Mouse (Mus musculus): Measurements from ENCODE around the gene Atp8a2.

Gene Atp8a2

DNA sequence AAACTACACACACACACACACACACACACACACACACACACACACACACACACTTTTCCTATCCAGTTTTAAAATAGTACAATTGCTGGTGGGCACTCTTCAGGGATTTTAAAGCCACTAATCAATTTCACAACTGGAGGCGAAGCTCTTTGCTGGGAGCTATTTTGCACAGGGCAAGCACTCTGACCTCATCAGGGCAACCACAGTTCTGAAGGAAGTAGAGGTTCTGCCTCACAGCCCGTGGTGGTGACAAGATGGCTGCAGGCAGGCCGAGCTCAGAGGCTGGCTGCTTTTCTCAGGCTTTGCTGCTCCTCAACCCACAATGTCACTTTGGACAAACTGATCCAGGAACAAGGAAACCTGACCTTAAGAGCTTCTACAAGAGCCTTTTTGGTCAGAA, 590.0 kb downstream of the Atp8a2 start:
- DNase-seq (ENCODE audit: low spot score in 2 of 2) = no peak

DNA sequence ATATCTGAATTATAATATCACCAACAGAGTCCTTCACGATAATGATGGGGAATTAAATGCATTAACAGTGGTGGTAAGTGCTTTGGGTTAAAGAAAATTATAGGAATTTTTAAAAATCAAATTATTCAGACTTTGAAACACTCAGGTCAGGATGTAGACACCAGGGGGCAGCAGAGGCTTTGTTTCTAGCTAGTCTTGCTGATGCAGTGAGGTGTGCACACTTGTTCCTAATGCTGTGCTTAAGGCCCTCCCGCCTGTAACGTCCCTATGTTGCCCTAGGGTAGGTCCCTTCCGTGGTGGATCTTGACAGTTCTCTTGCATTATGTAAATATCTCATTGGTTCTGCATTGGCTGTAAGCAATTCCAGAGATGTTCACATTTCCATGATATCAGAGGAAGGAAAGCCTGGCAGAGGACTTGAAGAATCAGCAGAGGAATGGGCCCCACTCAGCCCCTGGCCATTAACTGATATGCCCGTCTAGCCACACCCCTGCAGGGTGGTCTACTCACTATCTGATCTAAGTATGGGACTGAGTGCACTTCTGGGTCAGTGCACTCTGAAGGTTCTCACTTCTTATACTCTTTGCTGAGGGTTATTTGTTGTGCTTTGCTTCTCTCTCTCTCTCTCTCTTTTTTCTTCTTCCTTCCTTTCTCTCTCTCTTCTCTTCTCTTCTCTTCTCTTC, 591.2 kb downstream of the Atp8a2 start:
- DNase-seq (ENCODE audit: low spot score in 2 of 2) = peak; percentile 23 to 66

DNA sequence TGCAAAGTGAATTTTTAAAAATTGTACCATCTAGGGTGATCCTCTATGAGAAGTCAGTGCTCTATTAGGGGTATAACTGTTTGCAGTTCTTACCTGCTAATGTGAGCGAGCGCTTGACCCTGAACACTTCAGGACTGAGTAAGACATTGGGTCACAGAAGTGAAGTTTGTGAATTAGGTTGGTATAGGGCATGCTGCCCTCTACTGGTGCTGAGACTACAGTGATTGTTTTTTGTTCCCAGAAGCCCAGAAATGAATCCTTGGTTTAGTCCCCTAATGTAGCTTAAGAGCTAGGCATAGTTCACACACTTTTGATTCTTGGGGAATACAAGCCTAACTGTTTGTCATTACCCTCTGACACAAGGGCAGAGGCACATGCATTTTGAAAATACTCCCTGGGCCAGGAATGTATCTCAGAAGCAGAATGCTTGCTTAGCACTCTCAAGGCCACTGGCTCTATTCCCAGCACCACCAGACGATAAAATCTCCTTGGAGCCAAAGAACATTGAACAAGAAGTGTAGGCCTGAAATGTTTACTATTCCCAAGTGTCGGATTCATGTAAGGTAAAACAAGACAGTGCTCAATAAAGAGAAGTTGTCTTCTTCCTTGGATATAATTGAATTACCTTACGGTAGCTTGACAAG, 592.9 kb downstream of the Atp8a2 start:
- DNase-seq (ENCODE audit: low spot score in 2 of 2) = no peak

DNA sequence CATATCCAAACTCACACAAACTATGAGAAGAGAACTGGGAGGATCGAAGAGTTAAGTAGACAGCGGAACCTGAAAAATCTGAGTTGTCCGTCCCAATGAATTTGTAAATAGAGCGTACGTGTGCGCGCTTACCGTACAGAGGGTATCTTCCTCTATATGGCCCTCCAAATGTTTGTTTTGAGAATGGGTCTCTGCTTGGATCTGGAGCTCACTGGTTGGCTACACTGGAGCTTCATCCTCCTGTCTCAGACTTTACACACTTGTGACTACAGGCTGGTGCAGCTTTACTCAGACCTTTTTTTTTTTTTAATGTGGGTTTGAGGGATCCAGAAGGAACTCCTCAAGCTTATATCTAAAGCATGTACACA, 598.7 kb downstream of the Atp8a2 start:
- no peak for DNase-seq (ENCODE audit: low spot score in 2 of 2)

DNA sequence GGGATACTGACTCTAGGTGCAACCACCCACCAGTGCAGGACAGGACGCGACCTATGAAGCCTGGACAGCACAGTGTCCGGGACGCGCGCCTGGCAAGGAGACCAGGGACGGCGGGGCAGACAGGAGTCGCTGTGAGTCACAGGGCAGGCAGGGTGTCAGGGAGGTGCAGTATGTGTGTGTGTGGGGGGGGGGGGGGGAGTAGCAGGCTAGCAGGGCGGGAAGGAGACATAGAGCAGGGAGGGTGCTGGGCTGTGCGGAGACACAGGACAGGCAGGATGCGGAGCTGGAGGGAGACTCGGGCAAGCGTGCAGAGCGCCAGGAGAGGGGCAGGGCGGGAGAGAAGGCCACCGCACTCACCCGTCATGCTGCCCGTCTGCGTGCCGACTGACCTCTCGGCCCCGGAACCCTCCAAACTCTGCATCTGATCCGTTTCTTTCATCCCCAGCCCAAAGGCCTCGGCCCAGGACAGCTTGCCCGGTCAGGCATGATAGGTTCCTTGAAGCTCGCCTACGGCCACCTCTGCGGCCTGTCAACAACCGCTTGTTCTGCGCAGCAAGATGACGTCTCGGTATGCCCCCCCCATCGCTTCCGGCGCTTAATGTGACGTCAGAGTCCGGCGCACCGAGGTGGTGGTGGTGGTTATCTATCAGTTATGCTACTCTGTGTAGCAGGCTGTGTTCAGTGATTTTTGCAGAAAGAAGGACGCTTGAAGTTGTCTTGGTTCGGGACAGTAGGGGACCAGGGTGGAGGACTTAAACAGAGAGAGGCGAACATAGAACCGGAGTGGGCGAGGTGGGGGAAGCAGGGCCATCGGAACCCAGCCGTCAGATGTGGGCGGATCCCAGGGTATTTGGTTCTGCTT, 599.4 kb downstream of the Atp8a2 start, which contains the start of gene Cdadc1:
Gene Cdadc1 (minus strand): TSS at position 562 of the 862 bp plus-strand sequence.
- DNase-seq (ENCODE audit: low spot score in 2 of 2) = peak; percentile 92 to 99

DNA sequence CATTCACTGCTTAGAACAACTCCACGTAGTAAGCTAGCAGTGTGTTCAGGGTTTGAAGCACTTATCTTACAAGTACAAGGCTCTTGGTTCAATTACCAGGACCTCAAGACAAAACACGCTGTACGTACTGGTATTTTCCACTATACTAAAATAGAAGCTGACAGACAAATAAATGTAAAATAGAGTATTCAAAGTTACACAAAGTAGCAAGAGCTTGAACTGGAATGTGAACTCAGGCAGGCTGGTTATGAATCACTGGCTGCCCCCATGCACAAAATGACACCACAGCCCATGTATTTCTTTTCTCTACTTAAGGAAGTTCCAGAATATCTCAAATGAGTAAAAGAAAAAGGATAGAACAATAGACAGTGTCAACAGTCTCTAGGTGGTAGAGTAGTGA, 602.0 kb downstream of the Atp8a2 start:
- DNase-seq (ENCODE audit: low spot score in 2 of 2) = no peak

DNA sequence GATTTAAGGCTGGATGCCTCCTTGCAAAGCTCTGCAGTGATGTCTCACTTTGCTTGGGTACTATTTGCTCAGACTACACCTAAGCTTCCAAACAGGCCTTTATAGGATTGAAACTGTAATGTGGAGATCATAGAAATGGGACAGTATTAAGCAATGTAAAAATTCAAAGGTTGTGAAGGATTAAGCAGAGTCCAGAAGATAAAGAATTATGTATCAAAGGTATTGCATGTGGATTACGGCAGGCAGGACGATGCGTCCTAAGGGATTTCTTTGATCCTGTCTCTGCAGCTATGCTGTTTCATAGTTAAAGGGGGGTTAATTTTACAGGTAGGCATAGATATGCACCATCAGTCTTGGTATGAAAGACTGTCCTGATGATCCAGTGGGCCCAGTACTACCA, 604.4 kb downstream of the Atp8a2 start:
- no peak for DNase-seq (ENCODE audit: low spot score in 2 of 2)

DNA sequence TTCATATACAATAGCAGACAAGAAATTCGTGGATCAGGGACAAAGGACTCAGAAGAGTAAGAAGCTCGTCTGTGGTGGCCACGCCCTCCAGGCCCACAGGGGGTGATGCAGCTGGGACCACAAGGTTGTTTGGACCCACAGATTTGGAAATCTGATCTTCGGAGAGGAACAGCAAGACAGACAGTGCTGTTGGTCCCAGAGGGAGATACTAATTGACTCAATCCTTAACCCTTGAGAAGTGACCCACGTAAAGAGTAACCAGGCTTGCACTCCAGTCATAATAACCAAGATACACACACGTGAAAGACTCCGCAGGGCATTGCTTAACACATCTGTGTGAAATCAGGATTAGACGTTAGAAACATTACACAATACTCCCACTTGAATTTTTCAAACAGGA, 605.1 kb downstream of the Atp8a2 start:
- DNase-seq (ENCODE audit: low spot score in 2 of 2) = no peak

DNA sequence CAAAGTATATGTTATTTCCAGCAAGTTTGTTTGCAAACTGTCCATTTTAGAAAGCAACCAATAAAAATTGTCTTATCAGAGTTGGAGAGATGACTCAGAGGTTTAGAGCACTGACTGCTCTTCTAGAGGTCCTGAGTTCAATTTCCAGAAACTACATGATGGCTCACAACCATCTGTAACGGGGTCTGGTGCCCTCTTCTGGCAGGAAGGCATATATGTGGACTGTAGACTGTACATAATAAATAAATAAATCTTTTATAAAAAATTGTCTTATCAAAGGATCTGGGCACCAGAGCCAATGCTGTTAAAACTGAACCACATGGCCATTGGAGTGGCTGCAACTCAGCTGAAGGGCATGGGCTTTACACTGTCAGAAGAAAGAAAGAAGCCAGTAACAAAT, 606.4 kb downstream of the Atp8a2 start:
- no peak for DNase-seq (ENCODE audit: low spot score in 2 of 2)
